In genomic region chr2:173409433-173409832, GRCm38 (mm10) we compare ENCODE assay signal across 9 mouse cellular contexts.
DNase-seq lines count a peak whose midpoint lies in the region; ATAC-seq and TF ChIP-seq lines count a peak whose summit lies in the region.
"Had no signal": no experiment of that assay in that cellular context is flagged by ENCODE, and none has a peak within 500 bp of the region (broad histone marks: within the 10 kb centered on the region; RNA-seq: fewer than 3 reads in every experiment).

No protein-coding gene starts in this region.

- H3K36me3 ChIP-seq in midbrain, embryonic 13.5 days, result no peaks in the 10 kb centered on the region
- H3K36me3 ChIP-seq: limb, embryonic 12.5 days had no signal

- H3K9me3 ChIP-seq in midbrain, embryonic 13.5 days, result no peaks in the 10 kb centered on the region
- H3K9me3 ChIP-seq: limb, embryonic 12.5 days had no signal

- peak; percentile 44; the same call in 1 of the 2 replicates for ATAC-seq in midbrain, embryonic 13.5 days

- no peak for TF ChIP-seq CTCF in layer of hippocampus, adult 2 months (conservative IDR thresholded peaks at IDR 0.05)

- H3K4me1 ChIP-seq in midbrain, embryonic 13.5 days (replicated peaks), result peaks cover 49% of the 10 kb centered on the region

- WGBS in midbrain, embryonic 13.5 days, result 32% methylated on average over 16 of the region's 16 CpGs

- DNase-seq in lung, postnatal 4 days, result peak; percentile 39 to 54
- no peak for DNase-seq in lung, postnatal 36 days
- peak; percentile 45 for DNase-seq in embryo, embryonic 9.5 days (ENCODE audit: extremely low spot score)
- peak; percentile 88 for DNase-seq in thymus, postnatal 14 days
- DNase-seq in MN1 (ENCODE audit: low spot score), result no peak
- DNase-seq in layer of hippocampus, adult 2 months (ENCODE audit: low spot score in 2 of 2), result no peak
- DNase-seq: adrenal gland, postnatal 36 days had no signal

- no peaks in the 10 kb centered on the region for H3K27me3 ChIP-seq in midbrain, embryonic 13.5 days

- H3K27ac ChIP-seq in midbrain, embryonic 13.5 days, result 0 out of 2 replicates have a peak overlapping the region, but pooled peaks have one; percentile 10
- H3K27ac ChIP-seq in layer of hippocampus, adult 2 months, result no peak overlapping the region
- H3K27ac ChIP-seq: limb, embryonic 12.5 days had no signal

- no peak overlapping the region for H3K9ac ChIP-seq in midbrain, embryonic 13.5 days (replicated peaks)
- H3K9ac ChIP-seq: limb, embryonic 12.5 days had no signal

- H3K4me3 ChIP-seq in midbrain, embryonic 13.5 days (replicated peaks), result no peak overlapping the region
- no peak overlapping the region for H3K4me3 ChIP-seq in layer of hippocampus, adult 2 months
- H3K4me3 ChIP-seq: limb, embryonic 12.5 days had no signal

- H3K4me2 ChIP-seq in midbrain, embryonic 13.5 days (replicated peaks), result no peak overlapping the region
- H3K4me2 ChIP-seq: limb, embryonic 12.5 days had no signal

Comparison
In these comparisons a context has a peak if more than half of its experiments do, and no peak if none do; other contexts are left out.
1. DNase-seq: peak in lung, postnatal 4 days (2 of 2), embryo, embryonic 9.5 days (single experiment) and thymus, postnatal 14 days (single experiment); none in lung, postnatal 36 days (single experiment), MN1 (single experiment) and layer of hippocampus, adult 2 months (0 of 2).